Mouse (Mus musculus): Measurements from ENCODE around the gene Mat2a.

The Mat2a gene

GRCm38 (mm10) chr6:72415964-72416772, 23.2 kb downstream of the Mat2a start:
- in situ Hi-C loops (cut with MboI): no loop called here

GRCm38 (mm10) chr6:72415181-72415580, 24.2 kb downstream of the Mat2a start:
- in situ Hi-C loops (cut with MboI): no loop called here

- in situ Hi-C loops (cut with MboI): no loop called here
Observed at GRCm38 (mm10) chr6:72414076-72414756, 25.1 kb downstream of the Mat2a start, which contains the start of gene Ggcx. Ggcx (plus strand) TSS chr6:72414308.

GRCm38 (mm10) chr6:72410518-72410917, 28.8 kb downstream of the Mat2a start:
- in situ Hi-C loops (cut with MboI): no loop called here

GRCm38 (mm10) chr6:72410003-72410402, 29.4 kb downstream of the Mat2a start:
- in situ Hi-C loops (cut with MboI): no loop called here

- in situ Hi-C loops (cut with MboI): no loop called here
Observed at GRCm38 (mm10) chr6:72409567-72409966, 29.8 kb downstream of the Mat2a start.

GRCm38 (mm10) chr6:72407119-72407518, 32.2 kb downstream of the Mat2a start:
- in situ Hi-C loops (cut with MboI): no loop called here

GRCm38 (mm10) chr6:72405356-72405755, 34.0 kb downstream of the Mat2a start:
- in situ Hi-C loops (cut with MboI): no loop called here

GRCm38 (mm10) chr6:72401875-72402274, 37.5 kb downstream of the Mat2a start:
- in situ Hi-C loops (cut with MboI): no loop called here

- in situ Hi-C loops (cut with MboI): no loop called here
Observed at GRCm38 (mm10) chr6:72399967-72400366, 39.4 kb downstream of the Mat2a start.

GRCm38 (mm10) chr6:72396837-72397251, 42.5 kb downstream of the Mat2a start:
- in situ Hi-C loops (cut with MboI): no loop called here

- in situ Hi-C loops (cut with MboI): no loop called here
Observed at GRCm38 (mm10) chr6:72392341-72392740, 47.0 kb downstream of the Mat2a start.

GRCm38 (mm10) chr6:72390795-72391521, 48.4 kb downstream of the Mat2a start:
- in situ Hi-C loops (cut with MboI): no loop called here

- in situ Hi-C loops (cut with MboI): no loop called here
Observed at GRCm38 (mm10) chr6:72389941-72390771, 49.2 kb downstream of the Mat2a start, which contains the start of gene Vamp8. Vamp8 (minus strand) TSS chr6:72390703.

- in situ Hi-C loops (cut with MboI): no loop called here
Observed at GRCm38 (mm10) chr6:72389471-72389940, 49.9 kb downstream of the Mat2a start.

GRCm38 (mm10) chr6:72388791-72389329, 50.5 kb downstream of the Mat2a start:
- in situ Hi-C loops (cut with MboI): no loop called here

- in situ Hi-C loops (cut with MboI): no loop called here
Observed at GRCm38 (mm10) chr6:72388266-72388665, 51.1 kb downstream of the Mat2a start.

- in situ Hi-C loops (cut with MboI): no loop called here
Observed at GRCm38 (mm10) chr6:72387816-72388215, 51.5 kb downstream of the Mat2a start.

GRCm38 (mm10) chr6:72386561-72386960, 52.8 kb downstream of the Mat2a start:
- in situ Hi-C loops (cut with MboI): no loop called here

GRCm38 (mm10) chr6:72385258-72385657, 54.1 kb downstream of the Mat2a start:
- in situ Hi-C loops (cut with MboI): no loop called here

GRCm38 (mm10) chr6:72383952-72384351, 55.4 kb downstream of the Mat2a start:
- in situ Hi-C loops (cut with MboI): no loop called here
